Mouse (Mus musculus) heart, adult 11 months (tissue): ENCODE results near the gene Cacna1b.
A peak's percentile ranks its signal among the peaks of the same experiment; 100 is the strongest.

Experiments
- DNase-seq: peaks from one replicate; pipeline ENCODE4 v3.0.0; 2022

The Cacna1b gene

GRCm38 (mm10) chr2:24642834-24643233, 120.1 kb downstream of the Cacna1b start:
- DNase-seq, result no peak

- peak; percentile 69 for DNase-seq
Observed at GRCm38 (mm10) chr2:24638102-24638954, 124.6 kb downstream of the Cacna1b start.

GRCm38 (mm10) chr2:24633645-24634044, 129.3 kb downstream of the Cacna1b start:
- no peak for DNase-seq

DNA sequence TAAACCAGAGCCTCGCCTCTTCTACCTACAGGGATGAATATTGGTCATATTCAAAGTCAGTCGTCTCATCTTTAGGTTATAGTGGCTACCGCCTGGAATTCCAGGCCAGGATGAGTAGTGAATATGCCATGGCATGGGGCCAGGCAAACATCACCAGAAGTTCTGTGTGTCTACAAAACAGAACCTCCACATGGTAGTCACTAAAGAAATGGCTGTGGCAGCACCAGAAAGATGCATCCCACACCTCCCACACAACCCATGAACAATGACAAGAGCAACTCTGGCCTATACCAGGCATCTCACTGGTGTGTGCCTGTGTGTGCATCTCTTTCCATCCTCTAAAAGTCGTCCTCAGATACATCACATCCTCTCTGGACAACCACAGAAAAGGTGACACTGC, 145.8 kb downstream of the Cacna1b start:
- peak; percentile 77 for DNase-seq

DNA sequence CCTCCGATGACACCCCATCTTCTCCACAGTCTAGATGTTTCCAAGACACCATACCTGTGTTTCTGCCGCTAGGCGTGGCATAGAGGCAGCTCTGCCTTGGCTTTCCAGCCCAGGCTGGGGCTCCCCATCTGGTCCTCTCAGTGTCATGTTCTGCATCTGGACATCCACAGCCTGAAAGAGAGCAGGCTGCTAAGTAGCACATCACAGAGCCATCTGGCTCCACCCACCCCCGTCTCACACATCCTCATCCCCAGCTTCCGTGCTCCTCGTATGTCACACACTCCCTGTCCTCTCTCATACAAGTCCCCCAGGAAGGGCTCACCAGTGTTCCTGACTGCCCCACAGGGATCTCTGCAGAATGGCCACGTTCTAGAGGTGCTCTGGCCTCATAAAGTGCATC, 153.2 kb downstream of the Cacna1b start:
- DNase-seq, result no peak

- peak; percentile 83 for DNase-seq
Observed at GRCm38 (mm10) chr2:24608765-24609138, 154.2 kb downstream of the Cacna1b start.

DNA sequence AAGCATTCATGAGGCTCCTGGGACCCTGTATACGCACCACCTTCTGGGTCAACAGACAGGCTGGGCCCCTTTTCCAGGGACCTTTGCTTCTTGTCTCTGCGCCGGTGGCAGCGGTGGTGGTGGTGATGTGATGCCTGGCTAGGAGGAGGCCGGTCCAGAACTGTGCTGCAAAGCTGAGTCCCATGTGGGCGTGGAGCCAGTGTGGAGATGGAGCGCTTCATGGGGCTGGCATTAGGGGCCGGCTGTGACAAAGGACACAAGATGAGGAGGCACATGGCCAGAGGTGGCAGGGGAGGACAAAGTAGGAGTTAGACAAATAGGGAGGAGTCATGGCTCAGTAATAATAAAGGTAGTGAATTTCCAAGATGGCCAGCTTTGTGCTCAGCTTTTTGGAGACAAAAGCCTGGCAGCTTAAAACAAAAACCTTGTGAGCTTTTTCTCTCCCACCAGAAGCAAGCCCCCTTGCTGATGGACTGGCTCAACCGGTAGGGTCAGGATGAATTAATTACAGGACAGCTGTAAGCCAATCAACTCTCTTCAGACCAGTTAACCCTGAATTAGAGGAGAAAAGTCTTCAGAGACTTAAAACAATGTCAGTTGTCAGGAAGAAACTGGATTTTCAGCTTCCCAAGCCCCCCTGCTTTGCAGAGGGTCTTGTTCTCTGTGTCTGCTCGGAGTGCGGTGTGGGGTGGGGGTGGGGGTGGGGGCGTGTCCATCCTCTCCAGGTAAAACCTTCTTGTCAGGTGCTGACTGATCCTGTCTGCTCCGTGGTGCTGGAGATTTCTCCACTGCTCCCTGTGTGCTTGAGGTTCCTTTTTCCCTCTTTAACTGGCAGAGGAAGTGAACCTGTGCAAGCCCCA, 154.8 kb downstream of the Cacna1b start:
- DNase-seq, result no peak

DNA sequence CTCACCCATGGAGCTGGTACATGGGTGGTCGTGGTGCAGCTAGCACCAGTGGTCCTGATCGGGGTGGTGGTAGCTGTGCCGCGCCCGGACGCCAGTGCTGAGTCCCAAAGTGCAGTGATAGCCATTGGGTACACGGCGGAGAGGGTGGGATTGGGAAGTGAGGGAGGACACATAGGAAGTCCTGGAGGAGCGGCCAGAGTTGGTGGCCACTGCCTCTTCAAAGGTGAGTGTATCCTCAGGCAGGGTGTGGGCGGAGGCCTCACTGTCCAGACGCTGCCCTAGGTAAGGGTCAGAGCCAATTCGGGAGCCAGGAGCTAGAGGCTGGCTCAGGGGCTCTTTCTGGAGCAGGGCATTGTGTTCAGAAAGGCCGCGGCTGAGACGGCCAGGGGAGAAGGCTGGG, 156.4 kb downstream of the Cacna1b start:
- DNase-seq, result no peak

DNA sequence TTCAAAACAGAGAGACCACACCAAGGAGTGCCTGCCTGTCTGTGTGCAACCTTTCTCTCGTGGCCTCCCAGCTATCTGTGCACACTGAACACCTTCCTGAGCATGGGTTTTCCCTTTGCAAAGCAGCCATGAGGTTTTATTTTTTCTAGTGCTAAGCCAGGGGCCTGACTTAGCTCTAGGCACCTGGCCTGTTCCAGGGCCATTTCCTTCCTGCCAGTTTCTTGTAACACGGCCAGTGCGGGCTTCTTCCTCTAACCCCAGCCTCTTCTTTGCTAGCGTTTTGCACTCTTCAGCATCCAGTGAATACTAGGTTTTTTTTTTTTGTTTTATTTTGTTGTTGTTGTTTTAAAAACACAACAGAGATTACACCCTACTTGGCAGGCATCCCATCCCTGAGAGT, 157.9 kb downstream of the Cacna1b start:
- peak; percentile 93 for DNase-seq

GRCm38 (mm10) chr2:24589426-24589825, 173.5 kb downstream of the Cacna1b start:
- no peak for DNase-seq

- no peak for DNase-seq
Observed at GRCm38 (mm10) chr2:24587999-24588398, 175.0 kb downstream of the Cacna1b start.

DNA sequence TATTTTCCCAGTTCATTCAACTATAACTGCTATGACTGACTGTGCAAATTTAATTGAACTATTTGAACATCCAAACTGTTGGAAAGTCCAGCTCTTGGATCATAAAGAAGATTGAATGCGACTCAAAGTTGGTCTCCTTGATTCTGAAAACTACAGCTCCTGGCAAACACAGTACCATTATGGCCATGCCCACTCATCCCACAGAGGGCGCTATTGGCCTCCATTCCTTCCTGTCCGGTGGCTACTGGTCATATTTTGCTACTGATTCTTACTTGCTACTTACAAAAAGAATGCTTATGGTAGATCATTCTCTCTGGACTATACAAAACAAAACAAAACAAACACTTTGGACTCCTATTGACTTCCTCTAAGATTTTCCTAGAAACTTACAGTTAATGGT, 188.3 kb downstream of the Cacna1b start:
- DNase-seq, result no peak

DNA sequence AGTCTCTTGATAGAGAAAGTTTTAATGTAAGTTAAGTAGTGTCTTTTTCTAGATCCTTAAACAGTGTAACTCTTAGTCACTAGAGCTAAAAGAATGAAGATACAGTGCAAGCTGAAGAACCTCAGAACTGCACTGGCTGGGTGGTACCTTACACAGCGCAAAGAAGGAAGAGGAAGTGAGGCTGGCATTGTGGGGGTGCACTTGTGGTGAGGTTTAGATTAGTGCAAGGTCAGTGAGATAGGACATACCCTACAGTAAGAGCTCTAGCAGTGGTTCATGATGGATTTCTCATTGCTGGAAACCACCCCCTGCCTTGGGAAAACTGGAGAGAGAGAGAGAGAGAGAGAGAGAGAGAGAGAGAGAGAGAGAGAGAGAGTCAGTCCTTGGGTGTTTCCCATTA, 192.0 kb downstream of the Cacna1b start:
- DNase-seq, result peak; percentile 94

- DNase-seq, result no peak
Observed at GRCm38 (mm10) chr2:24568555-24568954, 194.4 kb downstream of the Cacna1b start.

GRCm38 (mm10) chr2:24562547-24563290, 200.2 kb downstream of the Cacna1b start:
- DNase-seq, result no peak

- DNase-seq, result no peak
Observed at GRCm38 (mm10) chr2:24561946-24562345, 201.0 kb downstream of the Cacna1b start.

DNA sequence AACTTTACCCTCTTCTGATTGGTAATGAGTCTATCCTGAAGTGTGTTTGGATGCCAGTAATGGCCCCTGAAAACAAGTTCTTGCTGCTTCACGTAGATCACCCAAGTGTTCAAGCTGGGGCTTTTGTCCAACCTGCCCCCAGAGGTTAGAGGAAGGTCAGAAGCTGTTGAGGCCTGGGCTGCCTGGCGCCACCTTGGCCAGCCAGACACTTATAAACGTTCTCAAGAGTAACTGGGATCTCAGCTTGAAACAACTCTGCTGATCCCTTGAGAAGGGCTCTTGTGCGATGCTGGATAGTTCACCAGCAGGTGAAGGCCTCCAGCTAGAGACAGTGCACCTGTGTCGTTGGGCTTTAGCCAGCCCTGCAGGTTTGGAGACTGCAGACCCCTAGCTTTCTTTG, 202.8 kb downstream of the Cacna1b start:
- DNase-seq, result peak; percentile 36

DNA sequence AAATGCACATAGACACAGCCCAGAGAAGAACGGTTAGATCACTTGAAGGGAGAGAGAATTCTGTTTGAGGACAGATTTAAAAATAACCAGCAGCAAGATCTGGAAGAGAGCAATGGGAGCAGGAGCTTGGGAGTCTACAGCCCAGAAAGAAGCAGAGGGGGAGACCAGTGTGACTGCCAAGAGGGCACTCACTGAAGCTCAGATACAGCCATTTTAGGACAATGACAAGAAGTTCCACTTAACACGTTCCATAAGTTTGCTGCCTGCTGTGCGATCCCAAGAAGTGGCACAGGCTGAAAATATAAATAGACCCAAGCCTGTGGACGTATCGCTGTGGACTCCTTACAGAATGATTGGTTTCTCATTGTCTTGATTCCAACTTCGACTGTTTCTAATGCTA, 206.6 kb downstream of the Cacna1b start:
- DNase-seq, result peak; percentile 74

DNA sequence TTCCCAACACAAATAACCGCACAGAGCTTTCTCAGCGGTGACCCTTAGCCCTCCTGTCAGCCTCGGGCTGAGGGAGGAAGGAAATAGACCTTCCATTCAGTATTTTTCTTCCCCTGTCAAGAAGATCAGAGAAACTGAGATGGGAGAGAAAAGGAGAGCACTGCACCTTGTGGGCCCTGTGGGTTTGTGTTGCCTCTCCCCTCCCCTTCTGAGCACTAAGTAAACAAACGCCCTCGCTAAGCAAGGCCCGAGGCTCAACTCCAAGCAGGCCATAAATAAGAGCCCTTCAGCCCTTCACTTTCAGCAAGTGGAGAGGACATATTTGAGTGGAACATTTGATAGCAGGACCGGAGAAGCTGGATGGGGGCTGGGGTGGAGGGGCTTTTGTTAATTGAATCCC, 209.0 kb downstream of the Cacna1b start:
- peak; percentile 80 for DNase-seq
